Mouse (Mus musculus) megakaryocyte, embryonic 14.5 days (primary cell): ENCODE results near the gene Dnm3. TPM values are rescaled to one million over a fixed set of nuclear protein-coding genes. Genes with fewer than 3 reads are reported as not detected.

Source experiments
- H3K27me3 ChIP-seq: replicated peaks from 2 replicates; pipeline ENCODE3; 2012; ENCODE audit warnings: inconsistent platforms
- H3K36me3 ChIP-seq: replicated peaks from 2 replicates; pipeline ENCODE3; 2012; ENCODE audit warnings: low read length, inconsistent platforms, mixed read lengths
- H3K4me1 ChIP-seq: 2 replicates; pipeline ENCODE4 v1.6.1; 2012; ENCODE audit warnings: inconsistent platforms
- H3K4me3 ChIP-seq: replicated peaks from 2 replicates; pipeline ENCODE3; 2012; ENCODE audit warnings: moderate library complexity, mild to moderate bottlenecking, inconsistent platforms
- H3K9me3 ChIP-seq: 2 replicates; pipeline ENCODE4 v1.6.1; 2012; ENCODE audit warnings: inconsistent platforms
- FLI1 ChIP-seq: IDR thresholded peaks from 2 replicates; pipeline ENCODE4 v1.6.1; 2012; ENCODE audit warnings: low read length, inconsistent platforms, mixed read lengths
- GATA1 ChIP-seq: IDR thresholded peaks from 3 replicates; pipeline ENCODE4 v1.6.1; 2012; ENCODE audit warnings: mixed read lengths, low read length, inconsistent platforms, borderline replicate concordance
- polyA plus RNA-seq: library from polyadenylated mRNA; stranded (reverse); fragments of >175 nt; gene quantifications from 2 replicates; pipeline ENCODE4 v1.2.3, GENCODE M21; 2012; ENCODE audit warnings: low replicate concordance; ENCODE audit not compliant: insufficient read depth

The Dnm3 gene
- polyA plus RNA-seq, 1 experiment = 0.07 TPM

DNA sequence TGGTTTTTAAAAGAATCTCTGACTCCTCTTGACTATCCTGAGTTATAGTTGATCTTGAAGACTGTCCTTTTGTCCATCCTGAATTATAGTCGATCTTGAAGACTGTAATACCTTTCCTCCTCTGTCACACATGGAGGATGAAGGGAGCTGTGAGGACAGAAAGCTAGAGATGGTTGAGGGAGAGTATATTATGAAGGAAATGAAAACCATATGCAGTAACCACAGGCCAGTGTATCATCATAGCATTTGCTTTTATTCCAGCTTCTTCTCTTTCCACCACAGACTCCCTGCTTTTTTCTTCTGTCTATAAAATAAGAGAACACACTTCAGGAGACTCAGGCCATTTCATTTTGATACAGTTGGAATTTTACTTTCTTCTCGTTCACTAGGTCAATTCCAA, 497.8 kb downstream of the Dnm3 start:
- H3K9me3 ChIP-seq = no peaks in the 10 kb centered on the region

GRCm38 (mm10) chr1:161979536-161979935, 498.3 kb downstream of the Dnm3 start, which contains the start of gene 4930558K02Rik:
Gene 4930558K02Rik, minus strand, starts transcription at chr1:161979636.
- TF ChIP-seq GATA1 (no peak), FLI1 (no peak)
- peaks cover 25% of the 10 kb centered on the region for H3K4me1 ChIP-seq
- no peaks in the 10 kb centered on the region for H3K9me3 ChIP-seq
- H3K27me3 ChIP-seq = peaks cover 5% of the 10 kb centered on the region
- no peak within 1 kb of the TSS for H3K4me3 ChIP-seq
- no peaks in the 10 kb centered on the region for H3K36me3 ChIP-seq

More for the DNA sequence above, 497.8 kb downstream of the Dnm3 start:
- Histone ChIP-seq H3K36me3 (no peaks in the 10 kb centered on the region), H3K27me3 (peaks cover 7% of the 10 kb centered on the region), H3K4me3 (no peak overlapping the region), H3K4me1 (peaks cover 20% of the 10 kb centered on the region)
- no peak for TF ChIP-seq FLI1
- TF ChIP-seq GATA1 = no peak

DNA sequence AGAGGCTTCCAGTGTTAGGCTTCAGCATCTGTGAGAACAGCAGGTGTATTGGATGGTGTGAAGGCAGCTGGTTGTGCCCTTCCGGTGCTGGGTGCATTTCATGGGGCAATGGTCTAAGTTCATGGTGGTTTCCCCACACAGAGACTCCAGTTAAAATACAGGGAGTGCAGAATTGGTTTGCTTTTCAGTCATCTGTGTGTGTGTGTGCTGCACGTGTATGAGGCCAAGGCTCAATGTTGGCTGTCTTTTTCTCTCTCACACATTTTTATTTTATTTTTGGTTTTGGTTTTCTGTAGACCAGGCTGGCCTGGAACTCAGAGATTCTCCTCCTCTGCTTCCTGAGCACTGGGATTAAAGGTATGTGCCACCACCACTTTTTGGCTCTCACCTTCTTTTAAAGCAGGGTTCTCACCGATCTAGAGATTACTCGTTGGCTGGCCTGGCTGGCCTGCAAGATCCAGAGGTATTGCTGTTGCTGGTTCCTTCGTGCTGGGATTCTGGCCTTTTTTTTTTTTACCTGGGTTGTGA, 499.6 kb downstream of the Dnm3 start:
- peaks cover 2% of the 10 kb centered on the region for H3K27me3 ChIP-seq
- no peak overlapping the region for H3K4me3 ChIP-seq
- H3K4me1 ChIP-seq = peaks cover 38% of the 10 kb centered on the region
- TF ChIP-seq GATA1 (no peak), FLI1 (no peak)
- no peaks in the 10 kb centered on the region for H3K36me3 ChIP-seq
- H3K9me3 ChIP-seq = no peaks in the 10 kb centered on the region

DNA sequence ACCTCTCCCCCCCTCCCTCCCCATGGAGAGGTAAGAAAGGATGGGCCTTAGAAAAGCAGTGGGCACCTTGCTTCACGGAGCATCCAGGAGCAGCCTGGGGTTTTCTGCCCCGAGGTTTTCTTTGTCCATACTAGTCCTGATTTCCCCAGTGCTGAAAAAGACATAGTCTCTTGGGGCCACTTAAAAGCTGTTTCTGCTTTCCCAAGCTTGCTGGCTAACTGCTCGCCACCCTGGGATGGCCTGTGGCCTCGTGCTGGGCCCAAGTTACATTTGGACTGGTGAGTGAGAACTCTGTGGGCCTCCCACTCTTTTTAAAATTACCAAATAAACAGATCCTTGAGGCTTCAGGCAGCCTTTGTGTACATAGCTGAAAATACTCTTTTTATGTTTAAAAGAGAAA, 500.5 kb downstream of the Dnm3 start:
- Histone ChIP-seq H3K4me3 (no peak overlapping the region), H3K36me3 (peaks cover 3% of the 10 kb centered on the region), H3K4me1 (peaks cover 40% of the 10 kb centered on the region), H3K27me3 (peaks cover 2% of the 10 kb centered on the region), H3K9me3 (no peaks in the 10 kb centered on the region)
- TF ChIP-seq FLI1 = no peak

- Histone ChIP-seq H3K9me3 (no peaks in the 10 kb centered on the region), H3K4me3 (peak overlapping the region; percentile 14), H3K36me3 (peaks cover 11% of the 10 kb centered on the region), H3K4me1 (peaks cover 40% of the 10 kb centered on the region), H3K27me3 (peaks cover 2% of the 10 kb centered on the region)
- TF ChIP-seq GATA1 (no peak), FLI1 (no peak)
Measured at GRCm38 (mm10) chr1:161976255-161977182, 501.3 kb downstream of the Dnm3 start.

- TF ChIP-seq FLI1 = no peak
- TF ChIP-seq GATA1 = no peak
- no peak overlapping the region for H3K4me3 ChIP-seq
- H3K9me3 ChIP-seq = no peaks in the 10 kb centered on the region
- peaks cover 25% of the 10 kb centered on the region for H3K36me3 ChIP-seq
- no peaks in the 10 kb centered on the region for H3K27me3 ChIP-seq
- peaks cover 67% of the 10 kb centered on the region for H3K4me1 ChIP-seq
Measured at GRCm38 (mm10) chr1:161972233-161972632, 505.6 kb downstream of the Dnm3 start.

DNA sequence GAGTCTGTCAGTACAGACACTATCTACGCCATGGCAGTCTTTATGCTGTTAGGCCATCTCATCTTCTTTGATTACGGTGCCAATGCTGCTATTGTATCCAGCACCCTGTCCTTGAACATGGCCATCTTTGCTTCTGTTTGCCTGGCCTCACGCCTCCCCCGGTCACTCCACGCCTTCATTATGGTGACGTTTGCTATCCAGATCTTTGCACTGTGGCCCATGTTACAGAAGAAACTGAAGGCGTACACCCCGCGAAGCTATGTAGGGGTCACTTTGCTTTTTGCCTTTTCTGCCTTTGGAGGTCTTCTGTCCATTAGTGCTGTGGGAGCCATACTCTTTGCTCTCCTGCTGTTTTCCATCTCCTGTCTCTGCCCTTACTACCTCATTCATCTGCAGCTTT, 507.0 kb downstream of the Dnm3 start:
- H3K27me3 ChIP-seq = peaks cover 4% of the 10 kb centered on the region
- H3K4me1 ChIP-seq = peaks cover 67% of the 10 kb centered on the region
- peaks cover 25% of the 10 kb centered on the region for H3K36me3 ChIP-seq

GRCm38 (mm10) chr1:161968589-161969407, 509.0 kb downstream of the Dnm3 start, which contains the start of gene Pigc:
Gene Pigc, plus strand, starts transcription at chr1:161969186.
- TF ChIP-seq GATA1 (no peak), FLI1 (peak; percentile 44; the same call in 1 of the 2 replicates)
- Histone ChIP-seq H3K4me3 (peak within 1 kb of the TSS; percentile 94), H3K27me3 (peaks cover 10% of the 10 kb centered on the region), H3K36me3 (peaks cover 25% of the 10 kb centered on the region), H3K9me3 (no peaks in the 10 kb centered on the region), H3K4me1 (peaks cover 47% of the 10 kb centered on the region)

More for the DNA sequence above, 507.0 kb downstream of the Dnm3 start:
- Histone ChIP-seq H3K9me3 (no peaks in the 10 kb centered on the region), H3K4me3 (peak overlapping the region; percentile 5)
- TF ChIP-seq GATA1 (no peak), FLI1 (no peak)

GRCm38 (mm10) chr1:161967936-161968335, 509.9 kb downstream of the Dnm3 start:
- TF ChIP-seq FLI1 (no peak), GATA1 (no peak)
- H3K4me3 ChIP-seq = no peak overlapping the region
- no peaks in the 10 kb centered on the region for H3K9me3 ChIP-seq
- peaks cover 10% of the 10 kb centered on the region for H3K27me3 ChIP-seq
- H3K4me1 ChIP-seq = peaks cover 47% of the 10 kb centered on the region
- peaks cover 25% of the 10 kb centered on the region for H3K36me3 ChIP-seq
